In genomic region chr14:8213803-8214224, GRCm38 (mm10) we compare ENCODE assay signal across 8 mouse cellular contexts. TPM values are rescaled to one million over a fixed set of nuclear protein-coding genes. Genes with fewer than 3 reads are reported as not detected.
DNase-seq lines count a peak whose midpoint lies in the region; ATAC-seq and TF ChIP-seq lines count a peak whose summit lies in the region.

Kctd6 (plus strand) TSS chr14:8214140.

- peak within 1 kb of the TSS; percentile 75 for H3K4me3 ChIP-seq in embryonic facial prominence, embryonic 13.5 days
- H3K4me3 ChIP-seq in kidney, adult 2 months (ENCODE audit: insufficient read depth, low read depth, low read length), result peak within 1 kb of the TSS; percentile 73
- peak within 1 kb of the TSS; percentile 70 for H3K4me3 ChIP-seq in limb, embryonic 12.5 days (replicated peaks)
- H3K4me3 ChIP-seq in midbrain, embryonic 15.5 days, result peak within 1 kb of the TSS; percentile 54
- peak within 1 kb of the TSS; percentile 71 for H3K4me3 ChIP-seq in spleen, adult 2 months (ENCODE audit: extremely low read depth, insufficient read depth, insufficient read length)

- peaks cover 16% of the 10 kb centered on the region for H3K4me1 ChIP-seq in embryonic facial prominence, embryonic 13.5 days
- peaks cover 21% of the 10 kb centered on the region for H3K4me1 ChIP-seq in kidney, adult 2 months (ENCODE audit: control insufficient read depth, insufficient read depth, low read length)
- peaks cover 24% of the 10 kb centered on the region for H3K4me1 ChIP-seq in limb, embryonic 12.5 days (replicated peaks)
- H3K4me1 ChIP-seq in midbrain, embryonic 15.5 days, result peaks cover 22% of the 10 kb centered on the region
- H3K4me1 ChIP-seq in spleen, adult 2 months (ENCODE audit: control insufficient read depth, insufficient read depth, insufficient read length), result peaks cover 8% of the 10 kb centered on the region

- H3K9ac ChIP-seq in embryonic facial prominence, embryonic 13.5 days, result peak within 1 kb of the TSS; percentile 92
- peak within 1 kb of the TSS; percentile 83 for H3K9ac ChIP-seq in limb, embryonic 12.5 days (replicated peaks)
- peak within 1 kb of the TSS; percentile 79 for H3K9ac ChIP-seq in midbrain, embryonic 15.5 days

- TF ChIP-seq CTCF in kidney, adult 2 months (conservative IDR thresholded peaks at IDR 0.05; ENCODE audit: insufficient read depth, insufficient read length, low read depth, low read length), result peak; percentile 56; the same call in 1 of the 2 replicates
- peak; percentile 63; the same call in 1 of the 2 replicates for TF ChIP-seq CTCF in spleen, adult 2 months (IDR thresholded peaks at IDR 0.05; ENCODE audit: extremely low read depth, insufficient read depth, insufficient read length, insufficient replicate concordance)

- ATAC-seq in embryonic facial prominence, embryonic 13.5 days (ENCODE audit: insufficient number of reproducible peaks, insufficient read depth, low FRiP score, low TSS enrichment, low read depth), result peak; percentile 95
- peak; percentile 89 for ATAC-seq in limb, embryonic 12.5 days (ENCODE audit: insufficient number of reproducible peaks, insufficient read depth, low FRiP score, low TSS enrichment, low read depth)
- ATAC-seq in midbrain, embryonic 15.5 days (replicated peaks), result peak; percentile 96

- peak; percentile 97 for DNase-seq in 3134 (ENCODE audit: extremely low read depth, insufficient read length, low spot score)
- DNase-seq in adrenal gland, postnatal 36 days, result peak; percentile 100
- peak; percentile 99 for DNase-seq in heart, adult 18-20 months
- DNase-seq in kidney, adult 2 months, result peak; percentile 99
- peak; percentile 82 to 98 for DNase-seq in spleen, adult 2 months (ENCODE audit: low read depth in 1 of 2, low spot score in 2 of 2)

- no peaks in the 10 kb centered on the region for H3K9me3 ChIP-seq in embryonic facial prominence, embryonic 13.5 days
- H3K9me3 ChIP-seq in limb, embryonic 12.5 days, result no peaks in the 10 kb centered on the region
- H3K9me3 ChIP-seq in midbrain, embryonic 15.5 days, result no peaks in the 10 kb centered on the region

- H3K27ac ChIP-seq in embryonic facial prominence, embryonic 13.5 days, result peak within 1 kb of the TSS; percentile 90
- peak within 1 kb of the TSS; percentile 85 for H3K27ac ChIP-seq in kidney, adult 2 months (ENCODE audit: insufficient read depth, low read depth, low read length)
- peak within 1 kb of the TSS; percentile 73 for H3K27ac ChIP-seq in limb, embryonic 12.5 days
- H3K27ac ChIP-seq in midbrain, embryonic 15.5 days, result peak within 1 kb of the TSS; percentile 91
- H3K27ac ChIP-seq in spleen, adult 2 months (ENCODE audit: insufficient read depth, low read length), result peak within 1 kb of the TSS; percentile 43

- WGBS in embryonic facial prominence, embryonic 13.5 days, result under 1% methylated on average over 29 of the region's 49 CpGs
- under 1% methylated on average over 43 of the region's 49 CpGs for WGBS in kidney, adult 2 months
- WGBS in limb, embryonic 12.5 days, result 0% methylated on average over 40 of the region's 49 CpGs
- WGBS in midbrain, embryonic 15.5 days, result 1% methylated on average over 45 of the region's 49 CpGs
- WGBS in spleen, adult 2 months, result under 1% methylated on average over 43 of the region's 49 CpGs

- peak within 1 kb of the TSS; percentile 85 for H3K4me2 ChIP-seq in embryonic facial prominence, embryonic 13.5 days
- H3K4me2 ChIP-seq in limb, embryonic 12.5 days, result peak within 1 kb of the TSS; percentile 87
- H3K4me2 ChIP-seq in midbrain, embryonic 15.5 days, result peak within 1 kb of the TSS; percentile 81

- TF ChIP-seq POLR2A in kidney, adult 2 months (IDR thresholded peaks at IDR 0.05; ENCODE audit: low read depth, low read length), result peak; percentile 25
- no peak for TF ChIP-seq POLR2A in spleen, adult 2 months (IDR thresholded peaks at IDR 0.05; ENCODE audit: low read depth, low read length)

- no peaks in the 10 kb centered on the region; the same call in 1 of the 2 replicates for H3K27me3 ChIP-seq in embryonic facial prominence, embryonic 13.5 days
- H3K27me3 ChIP-seq in kidney, adult 2 months (replicated peaks; ENCODE audit: control insufficient read depth, insufficient read depth, low read length), result no peaks in the 10 kb centered on the region
- H3K27me3 ChIP-seq in limb, embryonic 12.5 days, result 0 out of 2 replicates have a peak, but pooled peaks cover 10% of the 10 kb centered on the region
- peaks cover 9% of the 10 kb centered on the region; the same call in 1 of the 2 replicates for H3K27me3 ChIP-seq in midbrain, embryonic 15.5 days (replicated peaks)
- no peaks in the 10 kb centered on the region for H3K27me3 ChIP-seq in spleen, adult 2 months (ENCODE audit: control insufficient read depth, insufficient read depth, low read length)

- H3K36me3 ChIP-seq in embryonic facial prominence, embryonic 13.5 days, result no peaks in the 10 kb centered on the region
- H3K36me3 ChIP-seq in kidney, adult 2 months (ENCODE audit: control insufficient read depth, insufficient read depth, low read length), result no peaks in the 10 kb centered on the region
- H3K36me3 ChIP-seq in limb, embryonic 12.5 days, result no peaks in the 10 kb centered on the region
- no peaks in the 10 kb centered on the region for H3K36me3 ChIP-seq in midbrain, embryonic 15.5 days (replicated peaks)
- no peaks in the 10 kb centered on the region for H3K36me3 ChIP-seq in spleen, adult 2 months (ENCODE audit: control insufficient read depth, insufficient read depth, low read length)

RNA-seq across cellular contexts. Expression of gene Kctd6, which starts in this region (rescaled TPM):
- total RNA-seq in adrenal gland, postnatal 36 days (2021), result 10 to 100 TPM; 14.3 to 15.2 TPM
- 3.5 and 7.5 TPM in 2 replicates for polyA plus RNA-seq in embryonic facial prominence, embryonic 13.5 days (2015; fragmentation: Nextera tagmentation; extraction: Ambion mirVana)
- total RNA-seq in heart, adult 18-20 months (2021), result 1 to 10 TPM; 8.4 to 9.0 TPM
- 16.2 and 17.2 TPM in 2 replicates for polyA plus RNA-seq in kidney, adult 2 months (2012; rRNA removed)
- 16.1 and 21.7 TPM in 2 replicates for polyA plus RNA-seq in limb, embryonic 12.5 days (2016; fragmentation: Nextera tagmentation; extraction: Ambion mirVana)
- 18.3 and 19.6 TPM in 2 replicates for polyA plus RNA-seq in midbrain, embryonic 15.5 days (2015; fragmentation: Nextera tagmentation; extraction: Ambion mirVana)
- 4.4 and 4.9 TPM in 2 replicates for polyA plus RNA-seq in spleen, adult 2 months (2012; rRNA removed)

Comparison
In these comparisons a context has a peak if more than half of its experiments do, and no peak if none do; other contexts are left out.
1. Peak in every context shown above with its lines: DNase-seq, ATAC-seq, H3K4me3 ChIP-seq and H3K27ac ChIP-seq.